Mouse (Mus musculus) central nervous system, embryonic 18 days (tissue): Measurements from ENCODE around the gene Inpp5d. TPM values are rescaled to one million over a fixed set of nuclear protein-coding genes. Genes with fewer than 3 reads are reported as not detected.

ENCODE experiments used
- polyA plus RNA-seq: library from polyadenylated mRNA; depleted of rRNA; stranded (reverse); fragments of >200 nt; gene quantifications from 2 replicates; pipeline ENCODE4 v1.2.3, GENCODE M21; 2012; rRNA removed

The Inpp5d gene
- polyA plus RNA-seq = 5.2 and 6.0 TPM in 2 replicates

DNA sequence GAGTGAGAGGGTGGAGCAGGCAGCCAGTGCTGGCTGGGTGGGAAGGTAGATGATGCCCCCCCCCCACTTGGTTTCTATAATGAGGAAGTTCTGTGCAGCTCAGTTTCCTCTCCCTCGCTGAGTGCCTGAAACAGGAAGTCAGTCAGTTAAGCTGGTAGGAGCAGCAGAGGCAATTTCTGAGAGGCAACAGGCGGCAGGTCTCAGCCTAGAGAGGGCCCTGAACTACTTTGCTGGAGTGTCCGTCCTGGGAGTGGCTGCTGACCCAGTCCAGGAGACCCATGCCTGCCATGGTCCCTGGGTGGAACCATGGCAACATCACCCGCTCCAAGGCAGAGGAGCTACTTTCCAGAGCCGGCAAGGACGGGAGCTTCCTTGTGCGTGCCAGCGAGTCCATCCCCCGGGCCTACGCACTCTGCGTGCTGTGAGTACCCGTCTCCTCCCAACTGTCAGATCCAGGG is at the start of gene Inpp5d:
Gene Inpp5d, plus strand, starts transcription at position 102 of the 458 bp plus-strand sequence.

DNA sequence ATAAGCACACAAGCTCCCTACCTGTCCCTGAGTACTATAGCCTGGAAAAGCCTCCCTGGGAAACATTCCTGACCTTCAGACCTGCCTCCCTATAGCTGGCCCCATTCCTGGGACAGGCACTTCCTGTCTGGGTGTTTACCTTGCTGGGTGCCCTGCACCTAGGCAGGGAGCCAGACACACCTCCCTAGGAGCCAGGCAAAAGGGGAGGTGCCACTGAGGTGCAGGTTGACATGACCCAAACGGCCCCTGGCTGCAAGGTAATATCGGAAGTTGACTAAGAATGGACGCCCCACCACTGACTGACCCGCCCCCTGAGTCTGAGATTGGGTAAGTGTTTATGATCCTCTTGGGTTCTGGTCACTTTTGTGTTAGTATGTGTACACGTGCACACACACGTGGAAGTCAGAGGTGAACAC is 46.3 kb upstream of the Inpp5d start, which contains the start of gene Ngef:
Gene Ngef, minus strand, starts transcription at position 71 of the 416 bp plus-strand sequence.

DNA sequence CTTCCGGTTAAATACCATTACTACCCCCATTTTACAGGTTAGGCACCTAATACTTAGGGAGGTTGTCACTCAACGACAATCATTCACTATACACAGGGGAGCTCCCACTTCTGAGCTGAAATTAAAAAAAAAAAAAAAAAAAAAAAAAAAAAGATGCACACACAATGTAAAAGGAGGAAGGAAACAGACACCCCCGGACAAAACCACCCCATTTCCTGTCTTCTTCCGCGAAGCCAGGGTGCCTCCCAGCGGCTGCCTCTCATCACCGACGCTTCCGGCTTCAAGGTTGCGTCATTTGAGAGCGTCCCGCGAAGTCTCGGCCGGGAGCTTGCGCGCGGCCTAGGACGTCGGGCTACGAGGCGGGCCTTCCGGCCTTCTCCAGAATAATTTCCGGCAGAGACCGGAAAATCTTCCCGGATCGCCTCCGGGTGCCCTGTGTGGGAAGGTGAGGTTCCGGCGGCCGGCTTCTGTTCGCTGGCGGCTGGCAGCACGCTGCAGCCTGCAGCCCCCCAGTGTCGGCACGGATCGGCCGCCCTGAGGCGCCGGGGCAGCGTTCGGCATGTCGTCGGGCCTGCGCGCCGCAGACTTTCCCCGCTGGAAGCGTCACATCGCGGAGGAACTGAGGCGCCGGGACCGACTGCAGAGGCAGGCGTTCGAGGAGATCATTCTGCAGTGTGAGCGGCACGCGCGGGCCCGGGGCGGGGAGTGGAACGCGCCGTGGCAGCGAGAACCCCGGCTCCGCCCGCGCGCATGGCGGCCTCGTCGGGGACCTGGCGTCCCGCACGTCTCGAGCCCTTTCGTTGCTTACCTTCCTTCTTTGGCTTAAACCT is 135.7 kb downstream of the Inpp5d start, which contains the start of gene Atg16l1:
Gene Atg16l1, plus strand, starts transcription at position 230 of the 830 bp plus-strand sequence.

Other genes with a start within 250 kb of the Inpp5d start
- gene Kcnj13, start 225.6 kb upstream of the Inpp5d start, polyA plus RNA-seq = 2.6 and 3.7 TPM in 2 replicates
- gene Snorc, start 150.0 kb upstream of the Inpp5d start, polyA plus RNA-seq = 1.0 and 1.2 TPM in 2 replicates
- gene Neu2, start 110.4 kb upstream of the Inpp5d start, polyA plus RNA-seq = 0.76 and 1.0 TPM in 2 replicates
- gene Ngef, start 46.4 kb upstream of the Inpp5d start, polyA plus RNA-seq = 33.7 and 46.3 TPM in 2 replicates
- 94.1 and 96.9 TPM in 2 replicates for gene Atg16l1, start 135.6 kb downstream of the Inpp5d start, polyA plus RNA-seq
- gene Sag, start 183.4 kb downstream of the Inpp5d start, polyA plus RNA-seq = 0.66 and 1.0 TPM in 2 replicates
- 60.5 and 61.1 TPM in 2 replicates for gene Dgkd, start 233.0 kb downstream of the Inpp5d start, polyA plus RNA-seq